Mouse (Mus musculus) liver, adult 2 months (tissue): Measurements from ENCODE around the gene Hcar1.

Experiments
- CTCF ChIP-seq: fragments of 200-500 bp; IDR thresholded peaks from 2 replicates; pipeline ENCODE4 v1.5.1; 2011; ENCODE audit warnings: low read depth, low read length, control low read depth
- POLR2A ChIP-seq: fragments of 200-500 bp; IDR thresholded peaks from 2 replicates; pipeline ENCODE4 v1.6.1; 2011; ENCODE audit warnings: low read length, control low read depth; ENCODE audit not compliant: insufficient read depth; ENCODE audit errors: extremely low read depth

- TF ChIP-seq CTCF (no peak), POLR2A (no peak)
Measured at GRCm38 (mm10) chr5:123844316-123844715, 35.5 kb downstream of the Hcar1 start.
